Mouse (Mus musculus) kidney, adult 8-10 months (tissue): ENCODE results near the gene Gfpt1.
"Not testable (repeated sequence)": the region's sequence is repeated elsewhere in the genome, so short reads cannot be mapped to it uniquely, and the experiment has no call there.

Experiments used
- DNase-seq, 2 experiments: peaks; one replicate each; pipeline ENCODE4 v3.0.0; 2022

Gene Gfpt1

DNA sequence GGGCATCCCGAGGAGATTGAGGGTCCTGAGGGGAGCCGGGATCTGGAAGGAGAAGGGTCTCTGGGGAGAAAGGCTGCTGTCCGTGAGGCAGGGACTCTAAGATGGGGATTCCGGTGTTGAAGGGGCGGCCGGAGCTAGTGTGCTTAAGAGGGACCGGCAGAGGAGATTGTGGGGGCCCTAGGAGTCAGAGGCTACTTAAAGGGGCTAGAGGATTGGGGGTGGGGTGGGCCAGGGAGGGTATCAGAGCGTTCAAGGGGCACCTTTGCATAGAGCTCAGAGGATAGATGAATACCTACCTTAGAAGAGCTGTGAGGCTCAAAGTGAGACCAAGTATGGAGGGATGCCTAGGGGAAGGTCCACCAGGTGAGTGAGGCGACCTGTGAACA is 478 bp downstream of the Gfpt1 start:
- no peak for DNase-seq

DNA sequence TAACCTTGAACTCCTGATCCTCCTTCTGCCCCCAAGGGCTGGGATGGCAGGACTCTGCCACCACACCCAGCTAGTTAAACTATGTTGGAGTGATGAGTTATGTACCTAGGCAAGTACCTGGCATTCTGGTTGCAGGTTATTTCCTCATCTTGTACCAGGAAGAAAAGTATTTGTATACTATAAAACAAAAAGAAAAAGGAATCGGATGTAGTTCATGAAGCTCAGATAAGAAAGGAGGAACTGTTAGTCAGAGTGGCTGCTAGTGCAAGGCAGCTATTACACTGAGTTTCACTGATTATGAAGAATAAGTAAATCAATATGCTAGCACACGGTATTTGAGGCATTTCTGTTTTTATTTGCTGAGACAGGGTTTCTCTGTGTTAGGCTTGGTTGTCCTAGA is 2.2 kb downstream of the Gfpt1 start:
- DNase-seq, result no peak

DNA sequence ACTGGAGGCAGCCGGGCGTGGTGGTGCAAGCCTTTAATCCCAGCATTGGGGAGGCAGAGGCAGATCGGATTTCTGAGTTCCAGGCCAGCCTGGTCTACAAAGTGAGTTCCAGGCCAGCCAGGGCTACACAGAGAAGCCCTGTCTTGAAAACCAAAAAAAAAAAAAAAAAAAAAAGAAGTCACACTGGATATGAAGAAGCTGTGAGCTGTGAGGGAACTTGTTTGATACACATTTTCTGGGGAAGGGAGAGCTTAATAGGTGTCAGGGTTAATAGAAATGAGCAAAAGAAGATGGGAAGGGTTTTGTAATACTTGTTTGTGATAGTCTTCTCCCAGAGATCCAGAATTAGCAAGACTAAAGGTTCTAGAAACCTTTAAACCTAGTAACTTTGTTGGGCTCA is 2.9 kb downstream of the Gfpt1 start:
- DNase-seq, result no peak

DNA sequence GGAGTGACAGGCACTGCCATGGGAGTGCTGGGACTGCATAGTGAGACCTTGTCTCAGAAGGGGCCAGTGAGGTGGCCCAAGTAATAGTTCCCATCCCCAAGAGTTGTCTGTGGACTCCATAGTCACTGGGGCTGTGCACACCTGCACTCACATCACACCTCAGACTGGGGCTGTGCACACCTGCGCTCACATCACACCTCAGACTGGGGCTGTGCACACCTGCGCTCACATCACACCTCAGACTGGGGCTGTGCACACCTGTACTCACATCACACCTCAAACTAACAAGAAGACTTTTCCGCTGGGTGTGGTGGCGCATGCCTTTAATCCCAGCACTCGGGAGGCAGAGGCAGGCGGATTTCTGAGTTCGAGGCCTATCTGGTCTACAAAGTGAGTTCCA is 6.1 kb downstream of the Gfpt1 start:
- DNase-seq, result not testable (repeated sequence)

- DNase-seq, result no peak
Measured at GRCm38 (mm10) chr6:87051886-87052425, 9.3 kb downstream of the Gfpt1 start.

- no peak for DNase-seq
Measured at GRCm38 (mm10) chr6:87054193-87054592, 11.5 kb downstream of the Gfpt1 start.

DNA sequence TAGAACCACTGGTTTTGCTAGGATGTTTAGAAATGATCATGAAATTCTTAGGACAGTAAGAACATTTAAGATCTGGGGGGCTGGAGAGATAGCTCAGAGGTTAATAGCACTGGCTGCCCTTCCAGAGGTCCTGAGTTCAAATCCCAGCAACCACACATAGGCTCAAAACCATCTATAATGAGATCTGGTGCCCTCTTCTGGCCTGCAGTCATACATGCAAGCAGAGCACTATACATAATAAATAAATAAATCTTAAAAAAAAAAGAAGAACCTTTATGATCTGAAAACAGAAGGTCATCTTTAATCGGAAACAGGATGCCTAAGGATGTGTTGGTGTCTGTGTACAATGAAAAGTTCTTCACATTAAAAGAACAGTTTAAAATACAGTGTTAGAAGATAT is 17.1 kb downstream of the Gfpt1 start:
- no peak for DNase-seq

GRCm38 (mm10) chr6:87063586-87063985 is 20.9 kb downstream of the Gfpt1 start:
- DNase-seq, result no peak

- DNase-seq, result no peak
Measured at GRCm38 (mm10) chr6:87068209-87068608, 25.6 kb downstream of the Gfpt1 start.

- no peak for DNase-seq
Measured at GRCm38 (mm10) chr6:87069195-87069900, 26.7 kb downstream of the Gfpt1 start.

DNA sequence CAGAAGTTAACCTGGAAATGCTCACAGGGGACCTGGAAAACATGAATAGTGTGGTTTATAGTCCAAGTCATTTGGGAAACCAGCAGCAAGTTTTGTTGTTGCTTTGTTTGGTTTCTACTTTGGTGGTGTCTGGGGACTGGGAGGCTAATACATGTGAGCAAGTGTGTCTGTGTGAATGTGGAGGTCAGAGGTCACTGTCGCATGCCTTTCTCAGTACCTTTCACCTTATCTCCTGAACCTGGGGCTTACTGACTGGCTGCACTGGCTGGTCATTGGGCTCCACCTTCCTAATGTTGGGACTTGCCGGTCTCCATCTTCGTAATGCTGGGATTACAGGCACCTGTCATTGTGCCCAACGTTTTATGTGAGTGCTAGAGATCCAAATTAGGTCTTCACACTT is 28.0 kb downstream of the Gfpt1 start:
- DNase-seq, result no peak

DNA sequence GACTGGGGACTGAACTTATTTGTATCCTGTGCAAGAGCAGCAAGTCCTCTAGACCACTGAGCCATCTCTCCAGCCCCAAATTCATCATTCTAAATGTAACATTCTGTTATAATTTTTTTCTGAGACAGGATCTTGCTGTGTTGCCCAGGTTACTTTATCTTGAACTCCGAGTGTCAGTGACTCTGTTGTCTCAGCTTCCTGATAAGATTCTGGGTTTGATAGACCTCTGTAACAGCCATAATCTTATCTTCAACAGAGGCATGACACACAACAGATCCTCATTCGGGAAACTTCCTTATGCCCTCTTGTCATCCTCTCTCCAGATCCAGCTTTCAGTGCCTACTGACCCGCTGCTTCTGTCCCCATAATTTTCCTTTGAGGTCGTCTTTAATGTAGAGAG is 30.1 kb downstream of the Gfpt1 start:
- DNase-seq, result no peak

DNA sequence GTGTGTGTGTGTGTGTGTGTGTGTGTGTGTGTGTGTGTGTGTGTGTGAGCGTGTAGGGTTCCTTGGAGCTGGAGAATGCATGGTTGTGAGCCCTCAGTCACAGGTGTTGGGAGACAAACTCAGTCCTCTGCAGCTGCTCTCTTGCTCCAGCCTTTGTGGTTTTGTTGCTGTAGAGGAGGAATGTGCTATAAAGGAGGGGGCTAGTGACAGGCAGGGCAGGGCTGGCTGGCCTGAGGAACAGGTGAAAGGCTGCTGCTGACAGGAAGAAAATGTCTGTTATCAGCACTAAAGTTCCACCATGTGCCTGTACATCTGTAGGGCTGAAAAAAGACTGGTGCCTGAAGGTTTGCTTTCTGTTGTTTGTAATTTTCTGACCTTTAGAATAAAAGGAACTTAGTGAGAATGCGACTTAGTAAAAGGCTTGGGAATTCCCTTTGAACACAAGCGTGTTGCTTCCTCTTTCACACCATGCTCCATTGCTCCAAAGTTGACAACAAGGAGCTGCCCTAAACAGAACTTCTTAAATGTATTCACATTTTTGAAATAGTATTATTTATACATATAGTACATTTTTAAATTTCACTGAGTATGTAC is 32.5 kb downstream of the Gfpt1 start:
- DNase-seq, result no peak

GRCm38 (mm10) chr6:87079457-87079856 is 36.8 kb downstream of the Gfpt1 start:
- DNase-seq, result no peak

- DNase-seq, result no peak
Measured at GRCm38 (mm10) chr6:87085026-87085425, 42.4 kb downstream of the Gfpt1 start.

DNA sequence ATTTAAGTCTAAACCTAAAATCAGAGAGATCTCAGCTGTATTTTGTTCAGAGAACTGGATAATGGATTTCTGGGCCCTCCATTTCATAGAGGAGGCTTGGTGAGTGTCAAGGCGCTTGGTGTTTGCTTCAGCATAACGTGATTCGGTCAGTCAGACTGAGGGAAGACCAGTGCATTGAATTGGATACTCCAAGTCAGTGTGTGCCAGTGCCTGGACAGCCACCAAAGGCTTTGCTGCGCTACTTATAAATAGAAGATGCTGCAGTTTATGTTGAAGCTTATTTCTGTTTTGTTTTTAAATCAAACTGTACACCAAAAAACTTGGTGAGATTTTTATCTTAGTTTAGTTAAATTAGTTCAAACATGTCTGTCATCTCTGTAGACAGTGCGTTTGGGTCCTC is 45.7 kb downstream of the Gfpt1 start:
- no peak for DNase-seq

DNA sequence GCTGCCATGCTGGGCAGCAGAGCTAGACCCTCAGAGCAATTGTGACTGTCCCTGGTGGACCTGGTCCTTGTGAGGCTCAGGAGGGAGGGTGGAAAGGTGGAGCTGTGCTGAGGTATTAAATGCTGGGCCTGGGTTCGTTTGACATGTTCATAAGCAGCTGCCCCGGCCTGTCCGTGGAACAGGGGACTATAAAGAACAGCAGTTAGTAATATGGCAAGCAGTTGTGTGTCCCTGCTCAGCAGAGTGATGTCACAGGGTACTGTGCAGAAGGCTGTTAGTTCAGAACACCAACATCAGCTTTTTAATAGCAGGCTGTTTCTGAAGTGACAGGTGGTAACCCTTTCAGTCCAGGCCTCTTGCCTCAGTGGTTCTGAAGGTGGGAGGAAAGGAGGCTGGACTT is 48.2 kb downstream of the Gfpt1 start:
- DNase-seq, result no peak

- no peak for DNase-seq
Measured at GRCm38 (mm10) chr6:87092476-87092875, 49.8 kb downstream of the Gfpt1 start.

DNA sequence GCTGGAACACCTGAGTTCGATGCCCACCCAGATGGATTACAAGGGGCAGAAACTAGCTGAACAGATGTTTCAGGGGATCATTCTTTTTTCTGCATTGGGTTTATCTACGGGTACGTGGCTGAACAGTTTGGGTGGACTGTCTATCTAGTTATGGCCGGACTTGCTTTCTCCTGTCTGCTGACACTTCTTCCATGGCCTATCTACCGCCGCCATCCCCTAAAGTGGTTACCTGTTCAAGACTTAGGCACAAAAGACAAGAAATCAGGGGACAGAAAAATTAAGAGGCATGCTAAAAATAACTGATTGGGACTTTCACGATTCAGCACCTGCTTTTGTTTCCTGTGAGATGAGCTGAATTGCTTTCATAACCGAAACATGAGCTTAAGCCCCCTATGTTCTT is 51.0 kb downstream of the Gfpt1 start:
- not testable (repeated sequence) for DNase-seq

DNA sequence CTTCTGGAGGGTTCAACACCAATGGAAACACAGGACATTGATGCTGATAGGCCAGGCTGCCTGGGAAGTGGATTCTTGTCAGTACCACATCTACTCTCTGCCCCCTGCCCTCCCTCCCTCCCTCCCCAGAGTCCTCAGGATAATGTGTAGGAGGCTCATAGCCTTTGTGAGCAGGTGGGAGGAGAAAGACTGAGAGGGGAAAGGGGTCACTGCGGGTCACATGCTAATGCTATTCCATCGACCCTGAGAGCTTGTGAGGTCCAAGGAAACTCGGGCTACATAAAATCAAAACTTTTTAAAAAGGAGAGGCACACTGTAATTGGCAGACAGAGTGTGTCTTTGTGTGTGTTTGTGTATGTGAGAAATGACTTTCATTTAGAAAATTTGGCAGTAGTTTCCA is 56.6 kb downstream of the Gfpt1 start:
- DNase-seq, result no peak

DNA sequence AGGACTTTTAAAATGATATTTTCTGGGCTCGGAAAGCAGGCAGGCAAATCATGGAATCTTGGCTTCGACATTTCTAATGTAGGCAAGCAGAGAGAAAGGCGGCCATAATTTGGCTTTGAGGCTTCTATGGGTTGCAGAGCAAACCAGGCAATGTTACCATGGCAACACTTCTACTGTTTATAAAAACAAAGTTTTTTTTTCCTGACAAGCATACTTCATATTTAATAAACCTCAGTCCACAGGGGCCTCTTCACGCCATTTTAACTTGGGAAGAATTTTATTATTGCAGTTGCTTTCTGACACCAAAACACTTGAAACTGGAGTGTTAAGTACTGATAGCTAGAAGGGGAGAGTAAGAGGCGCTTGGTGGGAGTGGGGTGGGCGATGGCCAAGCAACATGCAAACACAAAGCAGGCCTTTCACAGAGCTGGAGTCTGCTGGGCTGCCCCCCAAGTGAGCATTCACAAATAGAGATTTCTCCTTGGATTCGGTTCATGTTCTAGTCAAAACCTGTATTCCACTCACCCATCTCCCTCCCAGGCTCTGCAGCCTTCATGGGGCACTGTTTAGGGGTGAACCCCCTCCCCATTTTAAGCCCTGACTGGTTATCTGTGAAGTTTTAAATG is 57.1 kb downstream of the Gfpt1 start:
- DNase-seq, result no peak

DNA sequence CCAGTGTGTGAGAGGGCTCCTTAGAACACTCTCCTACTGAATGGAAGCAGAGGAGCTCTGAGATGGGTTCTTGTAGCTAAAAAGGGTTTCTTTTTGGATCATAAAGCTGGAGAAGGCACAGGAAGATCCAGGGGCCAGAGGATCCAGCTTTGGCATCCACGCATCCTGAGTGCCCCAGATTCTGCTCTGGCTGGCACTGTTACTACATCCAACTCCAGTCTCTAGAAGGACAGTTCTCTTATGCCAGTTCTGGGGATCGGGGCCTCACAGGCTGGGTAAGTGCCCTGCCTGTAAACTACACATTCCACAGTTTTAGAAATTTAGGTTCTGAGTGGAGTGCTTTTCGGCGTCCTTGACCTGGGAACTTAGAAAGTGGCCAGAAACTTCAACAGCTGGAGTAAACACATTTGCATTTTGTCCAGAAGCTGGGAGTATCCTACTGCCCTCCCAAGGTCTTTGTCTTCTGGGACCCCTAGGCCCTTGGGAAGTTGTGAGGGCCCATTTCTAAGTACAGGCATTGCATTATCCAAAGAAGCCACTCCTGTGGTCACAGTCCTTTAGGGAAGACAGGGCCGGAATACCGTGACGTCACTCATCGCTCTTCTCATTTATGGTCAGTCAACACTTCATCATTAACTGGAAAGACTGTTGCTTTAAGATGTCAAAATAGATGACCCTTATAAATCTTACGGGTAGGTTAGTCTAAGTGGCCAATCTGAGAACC is 57.8 kb downstream of the Gfpt1 start:
- no peak for DNase-seq

DNA sequence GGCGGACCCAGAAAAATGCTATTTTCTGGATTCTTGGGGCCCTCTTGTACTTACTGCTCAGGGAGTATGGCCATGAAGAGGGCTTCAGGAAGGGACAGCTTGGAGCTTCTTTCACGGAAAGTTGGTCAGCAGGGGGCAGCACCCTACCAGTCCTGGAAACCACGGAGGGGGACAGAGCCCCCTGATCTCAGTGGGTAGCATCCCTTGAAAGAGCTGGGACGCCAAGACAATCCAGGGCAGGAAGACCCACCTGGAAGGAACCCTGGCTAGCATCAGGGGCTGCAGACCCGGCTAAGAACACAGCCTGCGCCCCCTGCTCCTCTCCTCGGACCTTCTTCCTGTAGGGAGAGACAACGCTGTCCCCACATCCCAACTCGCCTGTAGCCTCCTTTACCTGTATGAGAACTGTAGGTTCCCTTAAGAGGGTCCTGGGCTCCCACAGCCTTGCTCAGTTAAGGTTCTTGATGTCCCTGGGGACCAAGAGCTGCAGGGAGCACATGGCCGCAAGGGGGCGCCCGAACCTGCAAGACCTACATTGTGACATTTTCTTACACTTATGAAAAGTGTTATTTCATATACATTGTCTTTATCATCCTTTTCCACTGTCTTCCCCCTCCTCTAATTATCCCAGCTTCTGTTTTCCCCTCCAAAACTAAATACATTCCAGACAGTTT is 58.8 kb downstream of the Gfpt1 start:
- peak; percentile 71 to 86 for DNase-seq
